Mouse (Mus musculus): ENCODE data around the gene Vezt. TPM values are rescaled to one million over a fixed set of nuclear protein-coding genes. Genes with fewer than 3 reads are reported as not detected.
A peak's percentile ranks its signal among the peaks of the same experiment; 100 is the strongest.

Gene Vezt
- polyA plus RNA-seq, 3 experiments from 2014 or later, result 10.3 to 13.7 (median 10.3) TPM

- ATAC-seq, result no peak
Measured at GRCm38 (mm10) chr10:94037596-94037995, 2.0 kb upstream of the Vezt start.

- ATAC-seq, result no peak
Measured at GRCm38 (mm10) chr10:94037196-94037595, 1.6 kb upstream of the Vezt start.

GRCm38 (mm10) chr10:94036375-94036758 lies 750 bp upstream of the Vezt start:
- ATAC-seq, result peak; percentile 4

- peak; percentile 14 for ATAC-seq
Measured at GRCm38 (mm10) chr10:94034876-94035657, 550 bp downstream of the Vezt start.

- ATAC-seq, result no peak
Measured at GRCm38 (mm10) chr10:94031164-94031563, 4.5 kb downstream of the Vezt start.

- no peak for ATAC-seq
Measured at GRCm38 (mm10) chr10:94028493-94028892, 7.1 kb downstream of the Vezt start.

GRCm38 (mm10) chr10:94025079-94025478 lies 10.5 kb downstream of the Vezt start:
- ATAC-seq, result no peak

GRCm38 (mm10) chr10:94021059-94021458 lies 14.6 kb downstream of the Vezt start:
- peak; percentile 71 for ATAC-seq

GRCm38 (mm10) chr10:94020587-94020986 lies 15.0 kb downstream of the Vezt start:
- peak; percentile 43 for ATAC-seq

GRCm38 (mm10) chr10:94017455-94017854 lies 18.2 kb downstream of the Vezt start:
- ATAC-seq, result no peak

GRCm38 (mm10) chr10:94014200-94014599 lies 21.4 kb downstream of the Vezt start:
- ATAC-seq, result no peak

GRCm38 (mm10) chr10:94013196-94013595 lies 22.4 kb downstream of the Vezt start:
- peak; percentile 75 for ATAC-seq

- no peak for ATAC-seq
Measured at GRCm38 (mm10) chr10:94011024-94011423, 24.6 kb downstream of the Vezt start.

- ATAC-seq, result no peak
Measured at GRCm38 (mm10) chr10:94009991-94010679, 25.5 kb downstream of the Vezt start.

- ATAC-seq, result no peak
Measured at GRCm38 (mm10) chr10:94008356-94008755, 27.3 kb downstream of the Vezt start.

GRCm38 (mm10) chr10:94000223-94000622 lies 35.4 kb downstream of the Vezt start:
- ATAC-seq, result no peak

- ATAC-seq, result no peak
Measured at GRCm38 (mm10) chr10:93999357-93999756, 36.3 kb downstream of the Vezt start.

- ATAC-seq, result no peak
Measured at GRCm38 (mm10) chr10:93995100-93995499, 40.5 kb downstream of the Vezt start.

- no peak for ATAC-seq
Measured at GRCm38 (mm10) chr10:93994136-93994535, 41.5 kb downstream of the Vezt start.

GRCm38 (mm10) chr10:93985357-93985756 lies 50.3 kb downstream of the Vezt start:
- ATAC-seq, result no peak

GRCm38 (mm10) chr10:93969306-93969705 lies 66.3 kb downstream of the Vezt start:
- ATAC-seq, result no peak

GRCm38 (mm10) chr10:93967486-93967885 lies 68.1 kb downstream of the Vezt start:
- no peak for ATAC-seq

GRCm38 (mm10) chr10:93954023-93954422 lies 81.6 kb downstream of the Vezt start:
- no peak for ATAC-seq

GRCm38 (mm10) chr10:93953504-93953903 lies 82.1 kb downstream of the Vezt start:
- no peak for ATAC-seq
